Mouse (Mus musculus) CH12.LX (cell line): ENCODE measurements around the gene Cdcp1. TPM values are rescaled to one million over a fixed set of nuclear protein-coding genes. Genes with fewer than 3 reads are reported as not detected.
A peak's percentile ranks its signal among the peaks of the same experiment; 100 is the strongest.

Experiments used
- DNase-seq: peaks from one replicate; pipeline ENCODE4 v3.0.0-alpha.2; 2013; ENCODE audit errors: extremely low read depth
- H3K27ac ChIP-seq: 2 replicates; pipeline ENCODE4 v1.5.1; 2012; ENCODE audit warnings: low read depth, mild to moderate bottlenecking, control low read depth, moderate library complexity; ENCODE audit not compliant: insufficient read depth
- H3K27me3 ChIP-seq: replicated peaks from 2 replicates; pipeline ENCODE3; 2012; ENCODE audit warnings: inconsistent platforms
- H3K36me3 ChIP-seq, 2 experiments: replicated peaks in 1 of 2; 2 replicates each; pipeline versions ENCODE3 to v1.6.1; 2012; ENCODE audit warnings: inconsistent platforms in 1 of 2, low read length in 1 of 2, mild to moderate bottlenecking in 1 of 2, mixed read lengths in 1 of 2, moderate library complexity in 1 of 2; ENCODE audit not compliant: control insufficient read depth in 1 of 2, insufficient read depth in 1 of 2
- H3K4me1 ChIP-seq, 2 experiments: 2 replicates each; pipeline ENCODE4 v1.6.1; 2012; ENCODE audit warnings: inconsistent platforms in 1 of 2, moderate library complexity in 1 of 2; ENCODE audit not compliant: insufficient read depth in 2 of 2, control insufficient read depth in 1 of 2
- H3K4me2 ChIP-seq: 2 replicates; pipeline ENCODE4 v1.6.1; 2012; ENCODE audit warnings: low read depth, mild to moderate bottlenecking, control low read depth; ENCODE audit not compliant: poor library complexity, insufficient read depth, severe bottlenecking
- H3K4me3 ChIP-seq, 3 experiments: fragments of 150-350 bp in 1 of 3; sonication (generic) in 1 of 3; replicated peaks in 1 of 3; 2 replicates each; pipeline versions ENCODE3 to v1.5.1; 2011 to 2012; ENCODE audit warnings: low read depth in 2 of 3, low read length in 2 of 3, mild to moderate bottlenecking in 2 of 3, moderate library complexity in 2 of 3, control low read depth in 1 of 3, improper control_type of control experiment in 1 of 3, inconsistent platforms in 1 of 3, mixed read lengths in 1 of 3; ENCODE audit not compliant: poor library complexity in 1 of 3
- H3K79me2 ChIP-seq: replicated peaks from 2 replicates; pipeline ENCODE4 v1.6.1; 2012; ENCODE audit warnings: mild to moderate bottlenecking, moderate library complexity; ENCODE audit not compliant: control insufficient read depth, poor library complexity, insufficient read depth, severe bottlenecking; ENCODE audit errors: extremely low read depth
- H3K9ac ChIP-seq: 2 replicates; pipeline ENCODE4 v1.6.1; 2012; ENCODE audit warnings: low read depth, mild to moderate bottlenecking, control low read depth, moderate library complexity; ENCODE audit not compliant: insufficient read depth
- H3K9me3 ChIP-seq: replicated peaks from 2 replicates; pipeline ENCODE3; 2012; ENCODE audit warnings: low read length, inconsistent platforms, mixed read lengths
- CHD1 ChIP-seq: IDR thresholded peaks from 2 replicates; pipeline ENCODE4 v1.6.1; 2012; ENCODE audit warnings: low read depth, low read length, improper control_type of control experiment, inconsistent platforms
- CTCF ChIP-seq, 2 experiments: IDR thresholded peaks in 1 of 2; conservative IDR thresholded peaks in 1 of 2; 2 replicates each; pipeline ENCODE4 v1.5.1; 2011 to 2012; ENCODE audit warnings: low read depth in 2 of 2, low read length in 2 of 2, improper control_type of control experiment in 1 of 2, inconsistent platforms in 1 of 2, mild to moderate bottlenecking in 1 of 2, moderate library complexity in 1 of 2
- ELF1 ChIP-seq: IDR thresholded peaks from 2 replicates; pipeline ENCODE4 v1.6.1; 2014; ENCODE audit warnings: low read depth, mild to moderate bottlenecking, inconsistent platforms, low read length, improper control_type of control experiment
- EP300 ChIP-seq: IDR thresholded peaks from 2 replicates; pipeline ENCODE4 v1.6.1; 2011; ENCODE audit warnings: low read length, improper control_type of control experiment
- ETS1 ChIP-seq: conservative IDR thresholded peaks from 2 replicates; pipeline ENCODE4 v1.6.1; 2012; ENCODE audit warnings: low read depth, mild to moderate bottlenecking, inconsistent platforms, low read length, improper control_type of control experiment, moderate library complexity
- GABPA ChIP-seq: IDR thresholded peaks from 2 replicates; pipeline ENCODE4 v1.6.1; 2012; ENCODE audit warnings: low read depth, low read length, improper control_type of control experiment, inconsistent platforms; ENCODE audit not compliant: insufficient replicate concordance
- IRF4 ChIP-seq: IDR thresholded peaks from 2 replicates; pipeline ENCODE4 v1.6.1; 2014; ENCODE audit warnings: low read depth, mild to moderate bottlenecking, inconsistent platforms, low read length, improper control_type of control experiment
- KAT2A ChIP-seq: IDR thresholded peaks from 2 replicates; pipeline ENCODE4 v1.6.1; 2012; ENCODE audit warnings: low read length, improper control_type of control experiment, inconsistent platforms; ENCODE audit not compliant: insufficient replicate concordance
- MAFK ChIP-seq: IDR thresholded peaks from 2 replicates; pipeline ENCODE4 v1.6.1; 2011; ENCODE audit warnings: low read length, improper control_type of control experiment; ENCODE audit not compliant: insufficient replicate concordance
- MAX ChIP-seq: IDR thresholded peaks from 2 replicates; pipeline ENCODE4 v1.6.1; 2011; ENCODE audit warnings: low read length, improper control_type of control experiment
- MEF2A ChIP-seq: IDR thresholded peaks from 2 replicates; pipeline ENCODE4 v1.6.1; 2014; ENCODE audit warnings: low read depth, mild to moderate bottlenecking, inconsistent platforms, low read length, improper control_type of control experiment, borderline replicate concordance
- MXI1 ChIP-seq: IDR thresholded peaks from 2 replicates; pipeline ENCODE4 v1.6.1; 2011; ENCODE audit warnings: mild to moderate bottlenecking, low read depth, low read length, improper control_type of control experiment
- NRF1 ChIP-seq: IDR thresholded peaks from 2 replicates; pipeline ENCODE4 v1.6.1; 2014; ENCODE audit warnings: low read depth, mild to moderate bottlenecking, inconsistent platforms, low read length, improper control_type of control experiment, moderate library complexity
- POLR2AphosphoS2 ChIP-seq: IDR thresholded peaks from 2 replicates; pipeline ENCODE4 v1.6.1; 2011; ENCODE audit warnings: low read depth, low read length, improper control_type of control experiment
- RAD21 ChIP-seq: IDR thresholded peaks from 2 replicates; pipeline ENCODE4 v1.6.1; 2011; ENCODE audit warnings: low read depth, mild to moderate bottlenecking, low read length, improper control_type of control experiment, moderate library complexity
- RCOR1 ChIP-seq: conservative IDR thresholded peaks from 2 replicates; pipeline ENCODE4 v1.6.1; 2012; ENCODE audit warnings: low read depth, mild to moderate bottlenecking, inconsistent platforms, low read length, improper control_type of control experiment
- SMC3 ChIP-seq: IDR thresholded peaks from 2 replicates; pipeline ENCODE4 v1.6.1; 2011; ENCODE audit warnings: low read depth, low read length, improper control_type of control experiment
- TBP ChIP-seq: conservative IDR thresholded peaks from 2 replicates; pipeline ENCODE4 v1.6.1; 2011; ENCODE audit warnings: low read depth, low read length, improper control_type of control experiment
- TCF12 ChIP-seq: IDR thresholded peaks from 2 replicates; pipeline ENCODE4 v1.6.1; 2014; ENCODE audit warnings: low read depth, mild to moderate bottlenecking, inconsistent platforms, low read length, improper control_type of control experiment
- UBTF ChIP-seq: IDR thresholded peaks from 2 replicates; pipeline ENCODE4 v1.6.1; 2012; ENCODE audit warnings: low read depth, mild to moderate bottlenecking, inconsistent platforms, low read length, improper control_type of control experiment, moderate library complexity
- dilution Hi-C: fragments of 300-500 bp; cut with MboI; formaldehyde crosslinking; loops from 2 replicates; pipeline ENCODE4 v1.14.3; 2020; ENCODE audit warnings: low sequenced_read_pairs; ENCODE audit not compliant: extremely low pct_unique_long_range_greater_than_20kb, extremely low pct_ligation_motif_present
- in situ Hi-C: fragments of 300-500 bp; cut with MboI; formaldehyde crosslinking; loops from 3 replicates; pipeline ENCODE4 v1.14.3; 2019; ENCODE audit warnings: low sequenced_read_pairs, low pct_ligation_motif_present, low pct_unique_long_range_greater_than_20kb, mixed read lengths
- polyA plus RNA-seq: library from polyadenylated mRNA; unstranded; fragments of >175 nt; gene quantifications from 2 replicates; pipeline ENCODE4 v1.2.1, GENCODE M21; 2012; ENCODE audit warnings: low read depth; ENCODE audit not compliant: insufficient read length
- total RNA-seq, 2 experiments: library from RNA; depleted of rRNA; stranded (reverse); fragments of 300-350 nt in 1 of 2; fragments of >200 nt in 1 of 2; gene quantifications; 2 replicates each; pipeline ENCODE4 v1.2.3; 2012 to 2014

Cdcp1 gene
- total and polyA plus RNA-seq, 3 experiments, result 3.1 to 5.9 (median 3.6) TPM

GRCm38 (mm10) chr9:123158125-123158836, 57.6 kb downstream of the Cdcp1 start:
- Histone ChIP-seq H3K36me3 (peaks cover 0 to 3% of the 10 kb centered on the region in 2 experiments), H3K4me3 (no peak overlapping the region), H3K27me3 (no peaks in the 10 kb centered on the region), H3K9ac (no peak overlapping the region), H3K9me3 (peaks cover 3% of the 10 kb centered on the region), H3K27ac (no peak overlapping the region), H3K4me1 (peaks cover 5 to 8% of the 10 kb centered on the region in 2 experiments; a peak in 3 of 4 replicates), H3K4me2 (peak overlapping the region; percentile 73; the same call in 1 of the 2 replicates), H3K79me2 (no peaks in the 10 kb centered on the region)
- in situ Hi-C loops (loop anchor here (10.0 kb wide), 1 partner anchor 297 kb away; no protein-coding TSS in a partner anchor), dilution Hi-C loops (no loop called here)
- peak; percentile 62 for DNase-seq
- TF ChIP-seq TCF12 (0 out of 2 replicates have a peak, but pooled peaks have one; percentile 37), ETS1 (no peak), ELF1 (peak; percentile 39; the same call in 1 of the 2 replicates), SMC3 (peak; percentile 69), MAX (no peak), GABPA (no peak), CTCF (conservative IDR thresholded peaks at IDR 0.05 in 1 of 2, IDR thresholded peaks at IDR 0.05 in 1 of 2; ENCODE audit: low read depth in 2 of 2, low read length in 2 of 2) (peak; percentile 47 to 84; a peak in 3 of 4 replicates), MAFK (no peak), RAD21 (peak; percentile 82), POLR2AphosphoS2 (no peak), NRF1 (peak; percentile 62)

- in situ Hi-C loops (loop anchor here (10.0 kb wide), 1 partner anchor 297 kb away; no protein-coding TSS in a partner anchor), dilution Hi-C loops (no loop called here)
- Histone ChIP-seq H3K4me3 (no peak overlapping the region), H3K27me3 (no peaks in the 10 kb centered on the region), H3K27ac (no peak overlapping the region), H3K36me3 (peaks cover 0 to 3% of the 10 kb centered on the region in 2 experiments), H3K4me1 (peaks cover 4 to 7% of the 10 kb centered on the region in 2 experiments; a peak in 3 of 4 replicates), H3K4me2 (no peak overlapping the region), H3K79me2 (no peaks in the 10 kb centered on the region), H3K9me3 (no peaks in the 10 kb centered on the region), H3K9ac (no peak overlapping the region)
- DNase-seq, result no peak
- TF ChIP-seq MXI1, result no peak
- no peak for TF ChIP-seq CHD1
- TF ChIP-seq ELF1, result no peak
- no peak for TF ChIP-seq ETS1
- no peak for TF ChIP-seq EP300
- no peak for TF ChIP-seq IRF4
- TF ChIP-seq MEF2A, result no peak
- TF ChIP-seq KAT2A, result no peak
- TF ChIP-seq POLR2AphosphoS2, result no peak
- no peak for TF ChIP-seq TCF12
- TF ChIP-seq NRF1, result no peak
- TF ChIP-seq UBTF, result no peak
- no peak for TF ChIP-seq TBP
- no peak for TF ChIP-seq RCOR1
- TF ChIP-seq, all 38 proteins: peak for 0
Measured at GRCm38 (mm10) chr9:123157699-123158098, 58.1 kb downstream of the Cdcp1 start.
